Mouse (Mus musculus) testis, postnatal 14 days (tissue): Measurements from ENCODE around the gene Ppp1r10.

Experiments
- DNase-seq: peaks from one replicate; pipeline ENCODE4 v3.0.0; 2021; ENCODE audit warnings: low spot score

Gene Ppp1r10

DNA sequence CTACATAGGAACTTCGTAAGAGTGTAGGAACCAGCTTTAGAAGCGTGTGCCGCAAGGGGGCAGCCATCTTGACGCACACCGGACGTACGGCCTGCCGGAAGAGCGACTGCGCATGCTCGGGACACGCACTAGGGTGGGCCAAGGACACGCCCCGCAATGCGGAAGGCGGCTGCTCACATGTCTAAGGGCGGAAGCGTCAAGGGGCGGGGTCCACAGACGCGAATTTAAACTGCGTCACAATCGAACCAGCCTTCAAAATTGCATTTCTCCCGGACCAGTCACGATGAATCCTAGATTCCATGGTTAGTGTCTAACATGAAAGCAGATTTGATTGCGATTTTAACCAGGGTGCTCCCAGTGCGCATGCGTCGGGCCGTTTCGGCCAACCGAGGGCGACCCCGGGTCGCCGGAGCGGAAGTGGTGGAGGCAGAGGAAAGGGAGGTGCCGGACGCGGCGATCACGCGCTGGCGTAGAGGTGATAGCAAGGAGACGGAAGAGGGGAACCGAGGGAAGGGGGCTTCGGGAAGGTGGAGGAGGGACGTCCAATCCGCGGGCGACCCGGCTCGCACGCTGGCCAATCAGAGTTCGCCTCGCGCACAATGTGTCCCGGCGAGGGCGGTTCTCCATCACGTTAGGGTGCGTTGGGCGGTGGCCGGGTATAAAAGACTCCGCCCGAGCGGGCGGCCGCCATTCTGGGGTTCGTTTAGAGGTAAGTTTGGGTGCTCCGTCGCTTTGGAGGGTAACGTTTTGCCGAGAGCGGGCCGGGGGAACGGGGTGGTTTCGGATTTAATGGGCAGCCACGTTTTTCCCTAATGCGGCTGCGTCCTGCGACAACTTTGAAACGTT, at the start of gene Ppp1r10, which contains the start of gene Mrps18b:
Gene Ppp1r10, plus strand, starts transcription at position 138 of the 846 bp plus-strand sequence.
Gene Mrps18b, minus strand, starts transcription at position 93 of the 846 bp plus-strand sequence.
- DNase-seq = peak; percentile 100

DNA sequence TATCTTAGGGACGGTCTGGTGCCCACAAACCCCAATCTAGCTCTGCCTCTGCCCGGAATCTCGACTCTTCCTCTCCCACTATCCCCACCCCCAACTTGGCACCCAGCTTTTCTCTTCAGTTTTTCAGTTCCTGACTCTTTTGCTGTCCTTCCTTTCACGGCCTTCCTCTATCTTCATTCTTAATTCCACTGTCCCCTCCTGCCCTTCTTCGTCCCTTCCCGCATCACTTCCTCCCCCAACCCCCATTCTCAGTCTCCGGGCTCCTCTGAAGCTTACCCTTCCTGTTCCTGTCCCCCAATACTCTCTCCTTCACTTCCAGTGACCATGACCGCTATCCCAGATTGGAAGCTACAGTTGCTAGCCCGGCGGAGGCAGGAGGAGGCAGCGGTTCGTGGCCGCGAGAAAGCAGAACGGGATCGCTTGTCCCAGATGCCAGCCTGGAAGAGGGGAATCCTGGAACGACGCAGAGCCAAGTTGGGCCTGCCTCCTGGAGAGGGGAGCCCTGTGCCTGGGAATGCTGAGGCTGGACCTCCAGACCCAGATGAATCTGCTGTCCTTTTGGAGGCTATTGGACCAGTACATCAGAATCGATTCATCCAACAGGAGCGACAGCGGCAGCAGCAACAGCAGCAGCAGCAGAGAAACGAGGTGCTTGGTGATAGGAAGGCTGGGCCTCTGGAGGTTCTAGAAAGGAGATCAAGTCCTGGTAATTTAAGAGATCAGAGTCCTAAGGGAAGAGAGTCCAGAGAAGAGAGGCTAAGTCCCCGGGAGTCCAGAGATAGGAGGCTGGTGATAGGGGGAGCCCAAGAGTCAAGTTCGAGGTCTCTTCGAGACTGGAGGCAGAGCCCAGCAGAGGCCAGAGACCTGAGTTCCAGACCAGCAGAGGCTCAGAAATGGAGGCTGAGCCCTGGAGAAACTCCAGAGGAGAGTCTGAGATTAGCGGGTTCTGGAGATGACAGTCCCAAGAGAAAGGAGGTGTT, 49.0 kb upstream of the Ppp1r10 start:
- no peak for DNase-seq

DNA sequence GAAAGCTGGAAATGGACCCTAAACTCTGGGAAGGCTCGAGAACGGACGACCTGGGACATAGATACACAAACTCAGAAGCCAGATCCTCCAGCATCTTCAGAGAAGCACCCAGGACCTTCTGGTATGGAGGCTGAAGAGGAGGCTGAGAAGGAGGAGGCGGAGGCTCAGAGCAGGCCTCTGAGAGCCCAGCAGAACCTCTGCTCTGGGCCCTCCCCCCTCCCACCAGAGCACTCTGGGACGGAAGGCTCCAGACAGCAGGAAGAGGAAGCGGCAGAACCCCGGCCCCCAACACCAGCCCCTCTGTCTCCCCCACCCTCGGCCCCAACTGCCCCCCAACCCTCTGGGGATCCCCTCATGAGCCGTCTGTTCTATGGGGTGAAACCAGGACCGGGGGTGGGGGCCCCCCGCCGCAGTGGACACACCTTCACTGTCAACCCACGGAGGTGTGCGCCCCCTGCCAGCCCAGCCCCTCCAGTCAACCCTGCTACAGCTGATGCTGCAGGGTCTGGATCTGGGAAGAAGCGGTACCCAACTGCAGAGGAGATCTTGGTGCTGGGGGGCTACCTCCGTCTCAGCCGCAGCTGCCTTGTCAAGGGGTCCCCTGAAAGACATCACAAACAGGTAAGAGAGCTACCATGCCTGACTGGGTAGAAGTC, 47.9 kb upstream of the Ppp1r10 start:
- no peak for DNase-seq

DNA sequence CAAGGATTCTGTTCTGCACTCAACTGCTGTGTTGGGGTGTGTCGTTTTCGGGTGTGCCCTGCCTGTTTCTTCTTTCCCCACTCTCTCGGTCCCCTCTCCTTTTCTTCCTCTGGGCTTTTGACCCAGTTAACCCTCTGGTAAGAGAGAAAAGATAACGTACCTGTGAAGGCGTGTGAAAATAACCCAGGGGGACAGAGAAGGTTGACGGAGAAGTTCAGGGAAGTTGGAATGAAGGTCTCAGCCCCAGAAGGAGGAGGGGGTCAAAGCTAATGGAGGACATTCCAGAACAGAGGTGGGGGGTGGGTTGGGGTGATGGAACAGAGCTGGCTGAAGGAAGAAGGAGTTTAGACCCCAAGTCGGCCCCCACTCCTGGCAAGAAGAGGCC, 47.3 kb upstream of the Ppp1r10 start:
- no peak for DNase-seq

DNA sequence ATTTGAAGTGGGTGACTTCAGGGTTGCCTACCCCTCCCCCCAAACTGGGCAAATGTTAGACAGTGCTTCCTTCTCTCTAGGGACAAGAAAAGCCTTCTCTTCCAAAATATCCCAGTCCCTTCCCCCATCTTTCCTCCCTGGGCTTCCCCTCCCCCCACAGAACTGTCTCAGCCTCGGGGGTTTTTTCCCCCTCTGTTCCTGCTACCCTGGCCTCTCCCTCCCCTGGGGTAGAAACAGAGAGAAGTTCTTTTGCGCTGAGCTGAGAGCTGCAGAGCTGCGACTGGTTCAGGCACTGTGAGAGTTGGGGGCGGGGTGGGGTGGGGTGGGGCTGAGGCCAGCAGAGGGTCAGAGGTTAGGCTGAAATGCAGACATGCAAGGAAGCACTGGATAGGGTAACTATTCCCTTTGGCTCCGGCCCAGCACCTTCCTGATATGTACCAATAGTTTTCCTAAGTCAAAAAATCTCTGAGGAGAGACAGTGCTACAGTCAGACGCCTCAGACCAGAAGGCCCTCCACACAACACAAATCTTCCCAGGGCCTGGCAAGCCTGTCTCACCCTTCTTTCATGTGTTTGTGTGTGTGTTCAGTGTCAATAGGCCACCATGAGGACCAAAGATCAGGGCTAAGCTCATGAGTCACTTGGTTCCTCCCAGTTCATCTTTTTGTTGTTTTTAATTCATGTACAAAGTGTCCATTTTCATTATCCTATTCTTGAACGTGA, 46.7 kb upstream of the Ppp1r10 start:
- DNase-seq = no peak

DNA sequence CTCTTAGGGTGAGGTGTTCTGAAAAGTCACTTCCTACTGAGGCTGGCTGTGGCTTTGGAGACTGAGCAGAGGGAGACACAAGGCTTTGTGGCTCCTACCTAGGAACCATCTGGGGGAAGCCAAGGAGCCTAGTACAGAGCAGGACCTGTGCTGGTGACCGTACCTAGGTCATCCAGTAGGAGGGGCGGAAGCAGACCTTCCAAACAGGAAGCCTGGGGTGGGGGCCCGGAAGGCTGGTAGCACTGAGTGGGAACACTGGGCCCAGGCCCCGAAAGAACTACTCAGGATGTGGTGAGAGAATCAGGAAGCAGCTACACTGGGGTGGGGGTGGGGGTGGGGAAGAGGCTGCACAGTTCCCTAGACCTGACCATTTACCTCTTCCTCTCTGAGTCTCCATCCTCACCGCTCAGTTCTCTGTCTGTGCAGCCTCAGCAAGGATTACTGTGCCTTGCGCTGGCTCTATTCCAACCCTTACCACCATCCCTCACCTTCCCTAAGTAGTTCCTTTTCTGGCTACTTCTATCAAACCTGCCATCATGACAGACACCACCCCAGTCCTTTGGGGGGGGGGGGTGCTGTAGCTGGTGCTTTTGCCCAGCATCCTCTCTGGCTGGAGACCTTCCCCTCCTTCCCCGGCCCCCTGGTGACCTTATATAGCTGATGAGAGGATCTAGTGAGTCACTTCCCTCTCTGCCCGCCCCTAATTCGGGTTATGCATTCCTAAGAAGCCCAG, 45.9 kb upstream of the Ppp1r10 start:
- DNase-seq = no peak

DNA sequence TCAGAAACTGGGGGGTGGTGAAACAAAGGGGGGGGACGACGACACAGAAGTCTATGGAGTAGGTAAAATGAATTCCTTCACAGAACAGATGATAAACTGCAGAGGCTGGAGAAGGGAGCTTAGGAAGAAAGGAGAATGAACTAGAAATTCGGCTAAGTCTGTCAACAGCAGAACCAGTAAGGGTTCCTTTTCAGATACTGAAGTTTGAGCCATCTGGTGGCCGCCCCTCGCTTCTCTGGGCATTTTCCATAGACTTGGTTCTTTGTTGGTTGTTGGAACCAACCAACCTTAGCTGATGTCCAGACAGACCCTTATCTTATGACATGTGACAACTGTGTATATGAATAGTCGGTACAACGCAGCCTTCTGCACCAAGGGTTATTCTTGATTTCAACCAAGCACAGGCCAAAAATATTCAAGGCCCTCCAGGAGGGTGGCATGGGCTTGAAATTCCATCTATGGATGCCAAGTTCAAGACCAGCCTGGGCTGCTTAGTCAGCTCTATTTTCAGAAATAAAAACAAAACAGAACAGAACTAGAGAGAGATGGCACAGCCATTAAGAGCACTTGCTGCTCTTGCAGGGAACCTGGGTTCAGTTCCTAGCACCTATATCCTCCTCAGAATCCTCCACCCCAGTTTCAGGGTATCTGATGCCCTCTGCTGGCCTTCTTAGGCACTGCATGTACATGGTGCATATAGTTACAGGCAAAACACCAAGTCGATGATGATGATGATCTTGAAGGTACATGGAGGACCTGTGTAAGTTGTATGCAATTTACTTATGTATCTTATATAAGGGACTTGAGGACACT, 45.1 kb upstream of the Ppp1r10 start:
- DNase-seq = no peak

DNA sequence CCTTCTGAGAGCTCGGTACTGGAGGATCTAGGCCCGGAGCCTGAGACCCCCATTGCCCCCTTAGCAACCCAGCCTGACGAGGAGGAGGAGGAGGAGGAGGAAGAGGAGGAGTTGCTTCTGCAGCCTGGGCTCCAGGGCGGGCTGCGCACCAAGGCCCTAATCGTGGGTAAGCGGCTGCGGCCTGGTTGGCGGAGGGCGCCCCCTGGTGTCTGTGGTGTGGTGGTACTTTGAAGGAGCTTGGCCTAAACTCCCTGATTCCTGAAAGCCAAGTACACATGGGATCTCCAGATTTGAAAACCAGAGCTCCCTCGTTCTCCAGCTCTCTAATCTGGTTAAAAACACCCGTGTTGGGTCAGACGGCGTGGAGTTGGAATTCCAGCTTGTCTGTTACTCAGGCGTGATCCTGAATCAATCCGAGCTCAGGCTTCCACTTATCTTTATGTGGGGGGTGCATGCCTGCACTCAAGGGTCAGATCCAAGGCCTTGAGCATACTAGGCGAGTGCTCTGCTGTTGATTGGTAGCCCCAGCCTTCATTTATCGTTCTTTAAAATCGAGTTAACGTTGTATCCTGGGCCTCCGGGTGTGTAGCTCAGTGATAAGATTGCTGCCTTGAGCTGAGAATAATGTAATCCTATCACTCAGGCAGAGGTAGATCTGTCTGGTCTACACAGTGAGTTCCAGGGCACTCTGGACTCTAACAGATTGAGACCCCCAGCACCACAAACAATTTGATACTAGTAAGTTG, 42.3 kb upstream of the Ppp1r10 start:
- DNase-seq = peak; percentile 79

DNA sequence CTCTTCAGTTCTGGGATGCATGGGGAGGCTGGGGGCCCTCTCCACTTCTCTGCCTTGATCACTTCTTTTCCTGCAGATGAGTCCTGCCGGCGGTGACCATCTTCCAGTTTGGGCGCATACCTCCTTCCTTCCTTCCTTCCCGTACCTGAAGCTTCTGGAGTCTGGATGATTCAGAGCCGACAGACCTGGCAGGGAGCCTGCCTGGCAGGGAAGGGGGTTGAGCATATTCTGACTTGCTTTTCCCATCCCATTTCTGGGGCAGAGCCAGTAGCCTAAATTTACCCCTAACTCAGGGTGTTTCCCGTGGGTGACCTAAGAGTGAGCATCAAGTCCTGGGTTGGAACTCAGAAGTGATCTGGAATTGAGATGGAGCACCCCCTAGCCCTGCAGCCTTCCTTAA, 41.5 kb upstream of the Ppp1r10 start:
- DNase-seq = no peak

DNA sequence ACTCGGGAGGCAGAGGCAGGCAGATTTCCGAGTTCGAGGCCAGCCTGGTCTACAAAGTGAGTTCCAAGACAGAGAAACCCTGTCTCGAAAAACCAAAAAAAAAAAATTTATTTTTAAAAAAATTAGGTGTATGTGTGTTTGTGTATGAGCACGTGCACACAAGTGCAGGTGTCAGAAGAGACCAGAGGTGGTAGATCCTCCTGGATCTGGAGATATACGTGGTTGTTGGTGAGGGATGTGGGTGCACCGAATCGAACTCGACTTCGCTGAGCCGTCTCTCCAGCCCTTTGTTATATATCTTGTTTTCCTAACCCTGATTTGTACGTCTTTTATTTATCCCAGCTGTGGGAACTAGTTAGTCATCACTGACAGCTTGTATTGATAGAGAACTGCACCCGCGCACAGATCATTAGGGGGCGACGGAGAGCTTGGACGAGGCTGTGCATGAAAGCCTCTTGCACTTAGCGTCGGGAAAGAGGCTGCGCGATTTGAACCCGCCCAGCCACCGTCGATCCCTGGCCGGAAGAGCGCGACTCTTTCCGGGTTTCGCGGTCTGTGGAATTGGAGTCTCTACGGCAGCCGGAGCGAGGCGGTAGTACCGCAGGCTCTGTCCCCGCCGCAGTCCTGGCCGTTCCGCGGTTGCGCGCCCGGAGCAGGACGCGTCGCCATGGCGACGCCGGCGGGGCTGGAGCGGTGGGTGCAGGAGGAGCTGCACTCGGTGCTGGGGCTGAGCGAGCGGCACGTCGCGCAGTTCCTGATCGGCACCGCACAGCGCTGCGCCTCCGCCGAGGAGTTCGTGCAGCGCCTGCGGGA, 36.8 kb upstream of the Ppp1r10 start, which contains the start of gene Dhx16:
Gene Dhx16, plus strand, starts transcription at position 575 of the 813 bp plus-strand sequence.
- peak; percentile 91 for DNase-seq

DNA sequence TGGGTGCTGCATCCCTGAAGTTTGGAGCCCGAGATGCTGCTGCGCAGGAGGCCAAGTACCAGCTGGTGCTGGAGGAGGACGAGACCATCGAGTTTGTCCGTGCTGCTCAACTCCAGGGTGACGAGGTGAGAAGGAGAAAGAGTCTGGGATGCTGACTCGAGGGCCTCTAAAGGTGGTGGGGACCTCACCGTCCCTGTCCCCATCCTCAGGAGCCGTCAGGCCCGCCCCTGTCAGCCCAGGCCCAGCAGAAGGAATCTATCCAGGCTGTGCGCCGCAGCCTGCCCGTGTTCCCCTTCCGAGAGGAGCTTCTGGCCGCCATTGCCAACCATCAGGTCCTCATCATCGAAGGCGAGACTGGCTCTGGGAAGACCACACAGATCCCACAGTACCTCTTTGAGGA, 33.3 kb upstream of the Ppp1r10 start:
- DNase-seq = no peak

DNA sequence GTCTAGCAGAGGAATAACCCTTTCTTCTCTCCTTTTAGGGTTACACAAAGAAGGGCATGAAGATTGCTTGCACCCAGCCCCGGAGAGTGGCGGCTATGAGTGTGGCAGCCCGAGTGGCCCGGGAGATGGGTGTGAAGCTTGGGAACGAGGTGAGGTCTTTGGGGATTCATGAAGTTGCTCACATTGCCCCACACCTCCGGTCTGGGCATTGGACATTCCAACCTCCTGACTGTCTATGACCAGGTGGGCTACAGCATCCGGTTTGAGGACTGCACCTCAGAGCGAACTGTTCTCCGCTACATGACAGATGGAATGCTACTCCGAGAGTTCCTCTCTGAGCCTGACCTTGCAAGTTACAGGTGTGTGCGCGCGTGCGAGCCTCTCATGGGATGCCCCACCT, 32.5 kb upstream of the Ppp1r10 start:
- DNase-seq = no peak

DNA sequence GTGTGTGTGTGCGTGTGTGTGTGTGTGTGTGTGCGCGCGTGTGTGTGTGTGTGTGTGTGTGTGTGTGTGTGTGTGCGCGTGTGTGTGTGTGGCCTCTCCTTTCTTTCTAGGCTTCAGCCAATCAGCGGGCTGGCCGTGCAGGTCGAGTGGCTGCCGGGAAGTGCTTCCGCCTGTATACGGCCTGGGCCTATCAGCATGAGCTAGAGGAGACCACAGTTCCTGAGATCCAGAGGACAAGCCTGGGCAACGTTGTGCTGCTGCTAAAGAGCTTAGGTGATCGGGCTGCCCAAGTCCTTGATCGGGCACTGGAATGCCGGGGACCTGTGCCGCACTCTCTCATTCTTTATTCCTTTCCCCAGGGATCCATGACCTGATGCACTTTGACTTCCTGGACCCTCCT, 28.5 kb upstream of the Ppp1r10 start:
- DNase-seq = no peak

DNA sequence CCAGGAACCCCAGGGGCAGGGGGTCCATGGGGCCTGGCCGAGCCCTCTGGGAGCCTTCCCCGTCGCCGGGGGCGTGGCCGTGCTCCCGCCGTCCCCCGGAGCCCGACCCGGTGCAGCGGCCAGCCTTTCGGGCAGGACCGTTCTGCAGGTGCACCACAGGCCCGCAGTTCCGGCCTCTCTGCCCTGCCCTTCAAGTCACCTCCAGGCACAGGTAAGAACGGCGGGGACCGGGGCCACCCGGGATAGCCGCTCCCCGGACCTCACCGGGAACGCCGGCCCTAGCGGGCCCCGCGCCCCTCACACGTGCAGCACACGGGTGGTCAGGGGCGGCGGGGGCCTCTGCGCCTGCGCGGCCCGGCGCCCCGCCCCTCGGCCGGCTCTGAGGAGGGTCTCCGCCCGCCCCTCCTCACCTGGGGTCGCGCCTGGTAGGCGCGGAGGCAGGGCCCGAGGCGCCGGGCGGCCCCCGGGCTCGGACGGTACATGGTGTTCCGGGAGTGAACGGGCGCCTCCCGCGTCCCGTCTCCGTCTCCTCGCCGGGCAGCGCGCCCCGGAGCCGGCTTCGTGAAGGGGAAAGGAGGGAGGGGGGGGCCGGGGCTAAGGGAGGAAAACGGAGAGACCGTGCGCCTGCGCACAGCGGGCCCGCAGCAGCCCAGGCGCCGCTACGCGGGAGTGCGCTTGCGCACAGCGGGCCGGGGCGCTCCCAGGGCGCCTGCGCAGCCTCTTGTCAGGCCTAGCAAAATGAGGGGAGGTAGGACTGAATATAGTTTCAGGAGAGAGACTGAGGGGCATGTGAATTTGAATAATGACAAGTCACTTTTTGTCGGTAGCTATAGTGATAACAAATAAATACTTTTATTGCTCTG, 19.2 kb upstream of the Ppp1r10 start, which contains the start of gene 2310061I04Rik:
Gene 2310061I04Rik, minus strand, starts transcription at position 651 of the 863 bp plus-strand sequence.
- DNase-seq = peak; percentile 91

DNA sequence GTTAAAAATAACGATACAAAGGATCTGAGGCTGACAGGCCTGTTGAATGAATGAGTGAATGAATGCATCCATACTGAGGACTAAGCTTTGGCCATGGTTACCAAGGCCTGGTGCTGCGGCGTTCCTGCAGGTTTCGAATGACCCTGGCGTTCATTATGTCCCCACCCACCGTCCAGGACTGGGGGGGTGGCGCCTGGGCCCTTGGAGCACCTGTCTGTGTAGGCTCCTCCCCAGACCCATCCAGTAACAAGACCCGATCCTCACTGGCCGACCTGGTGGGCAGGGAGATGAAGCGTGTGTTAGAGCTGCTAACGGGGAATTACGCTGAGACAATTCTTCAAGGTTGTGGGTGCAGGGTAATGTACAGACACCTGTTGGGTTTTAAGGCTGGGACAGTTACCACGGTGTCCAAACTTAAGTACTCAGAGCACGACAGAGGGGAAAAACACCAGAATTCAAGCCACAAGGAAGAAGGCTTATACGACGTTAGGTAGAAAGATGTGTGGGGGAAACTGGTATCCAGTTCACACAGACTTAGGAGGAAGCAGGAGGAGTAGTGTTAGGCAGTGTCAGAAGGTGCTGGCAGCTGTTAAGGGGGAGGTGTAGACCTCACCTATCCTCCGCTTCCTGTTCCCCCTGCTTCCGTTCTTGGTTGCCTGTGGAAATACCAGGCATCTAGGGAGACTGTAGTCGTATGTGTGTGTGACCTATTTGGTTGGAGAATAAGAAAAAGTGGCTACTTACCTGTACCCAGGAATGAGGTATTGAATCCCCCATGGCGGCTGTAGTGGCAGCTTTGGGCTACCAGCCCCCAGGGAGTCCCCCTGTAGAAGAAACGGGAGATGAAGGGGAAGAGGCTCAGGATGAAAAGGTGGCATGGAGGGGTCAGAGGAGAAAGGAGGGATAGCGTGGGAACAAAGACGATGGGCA, 18.3 kb upstream of the Ppp1r10 start:
- DNase-seq = peak; percentile 54

DNA sequence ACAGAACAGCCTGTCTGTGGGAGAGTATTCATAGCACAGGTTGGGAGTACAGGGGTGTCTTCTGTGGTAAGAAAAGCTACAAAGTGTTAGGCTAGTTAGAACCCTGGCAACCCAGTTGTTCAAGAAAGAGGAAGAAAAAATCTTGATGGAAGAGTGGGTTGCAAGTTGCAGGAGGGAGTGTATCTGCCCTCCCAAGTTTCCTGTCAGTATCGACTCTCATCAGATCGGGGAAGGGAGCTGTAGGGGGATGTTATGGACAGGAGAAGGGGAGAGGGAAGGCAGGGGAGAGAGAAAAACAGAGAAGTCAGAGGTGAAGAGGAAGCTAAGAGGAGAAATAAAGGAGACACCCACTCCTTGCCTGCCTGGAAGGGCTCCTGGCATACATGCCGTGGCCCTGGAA, 15.6 kb upstream of the Ppp1r10 start:
- no peak for DNase-seq
